Mouse (Mus musculus) lung, postnatal 36 days (tissue): ENCODE measurements at regions not wholly inside any gene's neighbourhood (a gene's known extent, or its start where the extent isn't known, plus 50 kb on each side); places are given as distances from the start of the nearest gene placed in this dataset.

ENCODE experiments used
- DNase-seq: peaks from one replicate; pipeline ENCODE4 v3.0.0; 2022; ENCODE audit warnings: mixed read lengths

DNA sequence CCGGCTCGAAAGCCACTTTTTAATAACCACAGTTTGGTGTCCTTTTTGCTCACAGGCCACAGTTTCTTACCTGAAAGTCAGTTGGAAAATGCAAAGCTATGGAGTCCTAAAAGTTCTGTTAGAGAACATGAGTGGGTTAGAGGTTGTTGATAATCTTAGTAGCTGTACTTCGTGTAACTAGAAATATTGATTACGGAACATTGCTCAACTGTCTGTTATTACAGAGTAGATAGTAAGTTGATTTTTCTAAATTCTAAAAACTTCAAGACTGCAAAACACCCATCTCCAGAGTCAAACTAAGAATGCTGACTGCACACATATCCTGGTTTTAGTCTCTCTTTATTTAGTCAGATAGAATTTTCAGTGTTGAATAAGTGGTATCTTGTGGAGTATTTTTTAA lies 111.0 kb downstream of the Slc38a4 start:
- DNase-seq, result no peak

DNA sequence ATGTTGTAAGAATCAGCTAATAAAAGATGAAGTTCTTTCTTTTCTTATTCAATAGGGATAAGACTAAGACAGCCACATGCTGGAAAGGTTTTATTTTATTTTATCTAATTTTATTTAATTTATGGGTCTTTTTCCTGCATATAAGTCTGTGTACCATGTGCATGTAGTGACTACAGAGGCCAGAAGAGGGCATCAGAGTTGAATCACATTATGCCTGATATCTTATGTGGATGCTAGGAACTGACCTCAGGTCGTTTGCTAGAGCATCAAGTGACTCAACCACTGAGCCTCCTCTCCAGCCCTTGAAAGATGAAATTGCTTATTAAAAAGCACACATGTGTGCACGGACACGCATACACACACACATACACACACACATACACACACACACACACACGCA lies 113.1 kb downstream of the Slc38a4 start:
- peak; percentile 11 for DNase-seq

DNA sequence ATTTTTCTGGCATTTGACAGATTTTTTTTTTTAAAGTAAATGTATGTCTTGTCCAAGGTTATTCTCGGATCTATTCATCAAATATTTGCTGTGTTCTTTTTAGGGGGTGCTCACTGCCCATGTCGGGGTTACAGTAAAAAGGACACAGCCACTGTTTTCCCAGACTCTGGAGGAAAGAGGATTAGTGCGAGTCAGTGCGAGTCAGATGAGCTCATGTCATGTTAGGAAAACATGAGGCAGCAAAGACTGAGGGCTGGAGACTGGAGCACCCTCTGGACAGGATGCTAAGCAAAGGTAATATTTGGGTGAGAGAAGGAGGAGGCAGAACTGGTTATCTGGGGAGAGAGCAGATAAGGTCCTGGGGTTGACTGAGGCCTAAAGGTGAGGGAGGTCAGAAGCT lies 117.3 kb downstream of the Slc38a4 start:
- no peak for DNase-seq

DNA sequence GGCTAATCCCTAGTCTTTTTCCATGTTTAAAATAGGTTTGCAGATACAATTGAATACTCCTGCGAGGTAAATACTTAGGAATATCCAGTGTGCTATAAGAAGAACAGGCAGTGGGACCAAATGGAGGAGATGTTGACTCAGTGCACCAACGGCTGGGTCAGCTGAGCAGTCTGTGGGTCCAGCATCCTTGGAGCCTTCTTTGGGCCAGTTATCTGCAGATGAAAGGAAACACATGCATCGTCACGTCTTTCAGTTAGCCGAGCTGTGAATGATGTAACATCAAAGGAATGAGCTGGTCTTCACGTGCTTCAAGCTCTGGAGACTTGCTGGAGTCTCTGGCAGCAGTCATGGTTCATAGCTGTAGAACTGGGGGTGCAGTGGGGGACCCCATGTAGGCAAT lies 118.1 kb downstream of the Slc38a4 start:
- no peak for DNase-seq

DNA sequence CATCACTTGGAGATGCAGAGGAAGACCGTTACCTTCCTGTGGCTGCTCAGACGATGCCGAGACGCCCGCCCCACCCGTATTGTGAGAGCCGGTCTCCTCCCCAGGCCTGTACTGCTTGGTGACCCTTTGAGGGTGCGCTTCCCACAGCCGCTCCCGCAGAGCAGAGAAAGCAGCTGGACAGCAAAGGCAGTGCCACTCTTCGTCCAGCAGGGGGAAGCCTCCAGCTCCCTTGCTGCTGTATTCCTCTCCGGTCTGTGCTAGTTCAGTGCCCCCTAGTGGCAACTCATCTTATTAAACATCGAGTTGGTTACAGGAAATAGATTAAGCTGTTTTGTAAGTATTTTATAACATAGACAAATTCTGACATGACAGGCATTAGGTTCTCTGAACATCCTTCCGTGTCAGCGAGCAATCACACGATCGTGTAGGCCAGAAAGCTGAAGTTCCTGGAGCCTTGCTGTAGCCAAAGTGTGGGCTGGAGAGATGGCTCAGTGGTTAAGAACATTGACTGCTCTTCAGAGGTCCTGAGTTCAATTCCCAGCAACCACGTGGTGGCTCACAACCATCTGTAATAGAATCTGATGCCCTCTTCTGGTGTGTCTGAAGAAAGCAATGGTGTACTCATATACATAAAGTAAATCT lies 118.9 kb downstream of the Slc38a4 start:
- peak; percentile 96 for DNase-seq

DNA sequence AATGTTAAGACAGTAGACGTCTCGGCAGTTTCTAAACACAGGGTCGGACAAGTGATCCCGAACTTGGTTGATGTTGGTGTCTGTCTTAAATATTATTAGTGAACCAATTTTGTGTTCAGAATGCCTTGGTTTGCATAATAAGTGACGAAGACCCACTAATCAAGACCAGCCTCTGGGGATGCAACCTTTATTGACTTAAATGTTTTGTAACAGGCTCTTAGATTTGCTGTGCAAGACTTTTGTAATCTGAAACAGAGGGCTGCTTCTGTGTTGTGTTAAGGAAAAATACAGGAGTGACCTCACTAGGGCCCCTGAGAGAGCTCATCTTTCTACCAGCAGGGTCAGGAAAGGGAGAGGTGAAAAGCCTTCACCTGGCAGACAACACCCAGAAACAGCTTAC lies 119.5 kb downstream of the Slc38a4 start:
- DNase-seq, result no peak

DNA sequence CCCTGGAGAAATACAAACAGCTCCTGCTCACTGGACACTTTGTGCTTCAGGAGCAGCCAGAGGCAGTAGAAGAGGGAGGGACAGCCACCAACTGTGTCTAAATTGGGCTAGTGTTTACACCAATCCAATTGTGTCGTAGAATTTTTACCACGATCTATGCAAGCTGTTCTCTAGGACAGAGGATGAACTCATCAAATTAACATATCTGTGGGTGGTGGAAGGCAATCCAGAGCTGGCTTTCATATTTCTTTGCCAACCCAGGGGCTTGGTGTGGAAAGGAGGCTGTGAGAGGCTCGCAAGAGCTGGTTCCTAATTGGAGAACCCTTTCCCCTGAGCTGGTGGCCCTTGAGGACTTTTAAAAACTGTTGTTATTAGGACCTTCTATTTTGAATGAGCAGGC lies 122.3 kb downstream of the Slc38a4 start:
- no peak for DNase-seq

DNA sequence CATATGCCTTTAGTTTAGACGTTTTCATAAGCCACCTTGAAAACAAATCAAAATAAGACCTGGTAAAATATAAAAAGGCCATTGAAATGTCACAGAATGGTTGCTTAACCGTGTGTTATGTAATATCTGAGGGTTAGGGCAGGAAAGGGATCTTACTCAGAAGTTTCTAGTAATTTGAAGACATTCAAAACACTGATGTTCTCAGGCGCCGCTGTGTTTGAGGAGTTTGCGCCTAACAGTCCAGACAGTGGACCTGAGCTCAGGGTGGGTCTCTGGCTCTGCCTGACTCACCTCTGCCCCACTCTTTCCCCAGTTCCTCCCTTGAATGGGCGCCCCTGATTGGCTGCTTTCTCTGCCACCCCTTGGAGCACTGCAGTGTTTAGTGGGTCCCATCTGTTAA lies 125.2 kb downstream of the Slc38a4 start:
- peak; percentile 15 for DNase-seq

DNA sequence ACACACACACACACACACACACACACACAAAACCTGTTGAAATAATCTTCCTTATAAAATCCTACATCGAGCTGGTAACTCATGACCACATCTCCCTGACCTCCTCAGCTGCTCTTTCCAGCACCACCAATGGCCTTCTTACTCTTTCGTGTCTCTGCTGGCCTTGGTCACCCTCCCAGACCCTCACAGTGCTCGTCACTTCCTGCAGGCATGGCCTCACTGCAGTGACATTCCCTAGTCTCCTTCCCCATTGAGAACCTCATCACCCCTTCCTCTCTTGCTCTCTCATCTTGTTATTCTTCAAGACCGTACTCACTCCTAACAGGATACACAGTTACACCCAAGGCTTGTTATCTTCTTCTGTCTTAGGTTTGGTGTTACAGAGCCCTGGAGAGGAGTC lies 126.0 kb downstream of the Slc38a4 start:
- no peak for DNase-seq

DNA sequence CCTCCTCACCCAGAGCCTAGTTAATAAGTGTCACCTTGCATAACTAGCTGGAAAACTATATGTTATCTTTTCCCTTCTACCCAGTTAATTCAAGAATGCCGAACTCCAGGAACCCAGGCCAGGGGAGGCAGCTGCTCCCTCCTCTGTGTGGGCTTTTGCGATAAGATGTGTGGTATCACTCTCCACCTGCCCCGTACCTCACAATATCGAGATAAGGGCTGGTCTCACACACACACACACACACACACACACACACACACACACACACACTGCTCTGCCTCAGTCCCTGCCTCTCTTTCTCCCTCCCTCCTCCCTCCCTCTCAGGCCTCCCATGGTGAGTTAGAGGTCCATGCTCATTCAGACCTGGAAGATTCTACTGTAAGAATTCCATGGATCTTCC lies 127.1 kb downstream of the Slc38a4 start:
- DNase-seq, result no peak

DNA sequence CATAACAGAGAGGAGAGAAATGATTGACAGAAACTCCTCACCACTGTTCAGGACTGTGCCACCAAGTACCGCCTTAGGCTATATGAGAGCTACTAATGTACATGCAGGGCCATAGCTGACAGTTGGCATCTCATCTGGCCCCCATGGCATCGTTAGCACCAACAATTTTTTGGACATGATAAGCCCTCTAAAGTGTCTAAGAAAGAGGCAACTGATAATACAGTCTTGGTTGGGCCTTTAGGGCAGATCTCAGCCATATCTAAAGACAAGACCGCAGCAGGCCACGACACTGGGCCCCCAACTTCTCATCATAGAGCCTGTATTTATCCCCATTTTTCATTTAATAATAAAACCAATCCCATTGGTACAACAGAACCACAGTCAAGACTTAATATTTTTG lies 128.1 kb downstream of the Slc38a4 start:
- DNase-seq, result no peak

DNA sequence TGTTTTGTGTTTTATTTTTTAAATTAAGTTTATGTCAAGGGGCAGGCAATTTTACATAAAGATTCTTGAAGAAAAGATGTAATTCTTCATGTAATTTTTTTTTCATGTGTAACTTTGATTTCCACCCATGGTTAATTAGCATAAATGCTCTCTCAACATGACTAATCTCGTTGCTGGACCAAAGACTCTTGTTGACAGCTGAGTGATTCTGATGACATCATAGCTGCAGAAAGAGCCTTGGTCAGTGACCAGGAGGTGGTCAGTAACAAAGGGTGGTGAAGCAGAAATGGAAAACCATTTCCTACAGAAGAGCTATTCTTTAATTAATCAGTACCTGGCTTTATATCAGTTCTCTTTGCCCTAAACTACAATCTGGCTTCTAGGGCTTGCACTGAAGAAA lies 129.1 kb downstream of the Slc38a4 start:
- DNase-seq, result no peak

DNA sequence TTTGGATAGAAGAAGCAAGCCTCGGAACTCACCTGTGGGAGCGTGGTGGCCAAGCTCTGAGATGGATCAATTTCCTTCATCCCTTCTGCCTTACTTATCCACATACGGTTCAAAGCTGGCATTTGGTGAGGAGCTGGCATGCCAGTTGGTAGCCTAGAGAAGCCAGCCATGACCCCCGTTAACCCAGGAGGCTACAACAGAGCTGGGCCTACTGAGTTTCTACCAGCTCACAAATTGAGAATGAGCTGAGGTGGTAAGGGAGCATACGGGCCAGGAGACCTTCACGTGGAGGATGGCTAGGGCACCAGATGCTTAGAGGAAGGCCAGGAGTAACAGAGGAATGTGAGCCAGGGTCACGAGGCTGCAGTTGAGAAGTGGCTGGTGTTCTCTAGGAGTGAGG lies 139.2 kb downstream of the Slc38a4 start:
- DNase-seq, result no peak

DNA sequence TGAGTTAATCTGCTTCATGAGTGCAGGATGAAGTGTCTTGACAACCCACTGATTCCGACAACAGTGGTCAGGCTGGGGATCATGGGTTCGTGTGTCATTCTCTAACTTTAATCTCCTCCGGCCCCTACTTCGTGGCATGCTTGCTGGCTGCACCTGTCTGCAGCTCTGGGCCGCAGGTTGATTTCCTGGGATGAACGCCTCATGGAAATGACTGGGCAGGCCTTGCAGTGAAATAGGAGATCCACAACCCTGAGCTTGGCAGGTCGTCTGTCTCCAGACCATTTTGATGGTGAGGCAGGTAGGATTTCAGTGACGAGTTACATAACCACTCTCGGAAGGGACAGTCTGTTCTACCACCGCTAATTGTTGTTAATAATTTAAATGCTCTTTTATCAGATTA lies 140.2 kb downstream of the Slc38a4 start:
- DNase-seq, result no peak

DNA sequence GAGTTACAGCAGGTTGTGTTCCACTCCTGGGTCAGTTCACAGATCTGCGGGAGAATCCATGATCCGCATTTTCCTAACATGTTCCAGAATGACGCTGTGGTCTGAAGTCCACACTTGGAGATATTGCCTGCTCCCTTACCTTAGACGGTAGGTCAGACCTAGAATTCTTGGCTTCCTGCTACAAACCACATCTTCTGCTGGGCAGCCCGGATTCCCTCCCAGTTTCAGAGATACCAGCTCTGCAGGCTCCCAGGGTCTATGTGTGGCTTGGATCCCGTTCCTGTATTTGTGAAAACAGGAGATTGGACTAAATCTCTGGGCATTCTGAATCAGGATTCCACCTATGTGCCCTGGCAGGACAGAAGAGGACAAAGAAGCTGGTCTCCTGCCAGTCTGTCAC lies 140.8 kb downstream of the Slc38a4 start:
- DNase-seq, result no peak

DNA sequence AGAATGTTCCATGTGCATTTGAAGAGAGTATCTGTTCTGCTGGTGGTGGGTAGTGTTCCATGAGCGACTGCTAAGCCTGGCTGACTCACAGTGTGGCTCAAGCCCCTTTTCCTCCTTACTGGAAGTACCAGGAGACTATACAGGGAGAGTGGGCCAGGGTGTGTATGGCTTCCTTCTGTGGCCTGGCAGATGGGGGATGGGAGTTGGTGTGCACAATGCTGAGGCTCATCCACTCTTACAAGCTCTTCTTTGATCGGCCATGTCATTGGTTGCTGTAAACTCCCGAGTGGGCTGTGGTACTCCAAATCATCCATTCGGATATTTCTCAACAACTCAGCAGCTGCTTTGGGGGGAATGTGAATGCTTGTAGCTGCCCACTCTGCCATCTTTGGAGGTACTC lies 150.2 kb downstream of the Slc38a4 start:
- DNase-seq, result no peak

DNA sequence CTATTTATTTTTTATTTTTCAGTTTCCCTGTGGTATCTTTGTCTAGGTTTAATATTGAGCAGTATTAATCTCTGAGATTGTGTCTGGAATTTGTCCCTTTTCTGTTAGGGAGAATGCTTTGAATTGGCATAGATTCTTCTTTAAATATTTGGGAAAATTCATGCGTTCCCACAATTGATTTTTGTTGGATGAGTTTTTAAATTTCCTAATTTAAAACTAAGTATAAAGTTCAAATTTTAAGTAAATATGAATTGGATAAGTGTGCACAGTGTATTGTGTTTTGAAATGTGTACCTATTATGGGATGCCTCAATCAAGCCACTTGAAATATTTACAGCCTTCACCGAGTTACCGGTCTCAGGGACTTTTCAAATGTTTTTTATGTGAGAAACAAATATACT lies 152.3 kb downstream of the Slc38a4 start:
- no peak for DNase-seq

DNA sequence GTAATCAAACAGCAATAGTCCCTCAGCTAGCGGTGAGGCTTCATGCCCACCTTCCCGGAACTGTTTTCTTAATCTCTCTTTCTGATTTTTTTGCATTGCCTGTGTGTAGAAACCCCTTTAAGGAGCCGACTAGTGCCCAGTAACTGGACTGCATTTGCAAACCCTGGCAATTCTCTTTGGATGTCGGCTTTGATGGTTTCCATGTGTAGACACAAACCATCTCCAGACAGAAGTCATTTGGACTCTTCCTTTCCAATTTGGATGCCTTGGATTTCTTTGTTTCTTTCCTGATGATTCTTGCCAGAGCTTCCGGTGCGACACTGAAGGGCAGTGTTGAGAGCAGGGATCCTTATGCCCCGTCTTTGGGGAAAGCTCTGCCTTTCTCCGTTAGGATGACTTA lies 153.0 kb downstream of the Slc38a4 start:
- DNase-seq, result no peak

DNA sequence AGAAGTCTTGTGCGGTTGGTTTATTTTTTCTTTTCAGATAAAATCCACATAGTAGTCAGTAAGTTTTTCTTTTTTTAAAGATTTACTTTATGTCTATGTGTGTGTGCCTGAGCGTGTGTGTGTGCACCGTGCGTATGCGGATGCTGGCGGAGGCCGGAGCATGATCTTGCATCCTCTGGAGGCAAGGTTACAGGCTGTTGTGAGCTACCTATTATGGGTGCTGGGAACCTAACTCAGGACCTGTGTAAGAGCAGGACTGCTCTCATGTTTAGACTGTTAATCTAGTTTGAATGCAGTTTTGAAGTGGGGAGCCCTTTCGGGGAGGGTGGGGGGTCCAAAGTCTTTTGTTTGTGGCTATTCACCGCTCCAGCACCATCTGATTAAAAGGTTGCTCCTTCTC lies 154.1 kb downstream of the Slc38a4 start:
- no peak for DNase-seq

DNA sequence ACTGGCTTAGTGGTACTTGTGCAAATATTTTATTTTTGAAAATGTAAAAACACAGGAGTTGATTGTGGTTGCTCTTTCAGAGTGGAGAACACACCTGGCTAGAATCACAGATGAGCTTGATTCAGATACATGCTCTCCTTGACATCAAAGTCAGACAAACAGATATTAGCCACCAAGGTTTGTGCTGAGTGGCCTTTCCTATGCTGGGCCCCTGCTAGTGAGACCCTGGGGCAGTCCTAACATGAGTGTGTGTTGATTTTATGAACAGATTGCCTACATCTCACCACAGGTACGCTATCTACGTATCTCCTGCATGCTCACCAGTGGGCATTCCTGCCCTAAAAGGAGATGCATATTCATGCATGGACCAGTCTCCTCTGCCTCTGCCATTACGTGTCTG lies 157.5 kb downstream of the Slc38a4 start:
- no peak for DNase-seq

DNA sequence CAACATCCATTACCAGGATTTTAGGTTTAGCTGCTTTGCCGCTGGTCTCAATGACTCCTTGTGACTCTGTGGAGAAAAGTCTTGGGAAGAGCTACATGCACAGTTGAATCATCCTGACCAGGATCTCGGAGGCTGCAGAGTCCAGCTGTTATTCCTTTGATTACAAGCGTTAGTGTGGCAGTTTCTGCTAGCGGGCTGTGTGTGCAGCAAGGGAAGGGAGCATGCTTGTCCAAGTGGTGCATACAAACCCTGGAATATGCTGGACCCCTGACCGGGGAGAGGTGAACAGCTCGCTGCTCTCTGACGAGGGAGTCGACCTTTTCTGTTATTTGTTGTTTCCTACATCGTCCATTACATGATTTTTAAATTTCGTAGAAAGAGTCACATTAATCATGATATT lies 170.9 kb downstream of the Slc38a4 start:
- DNase-seq, result no peak

DNA sequence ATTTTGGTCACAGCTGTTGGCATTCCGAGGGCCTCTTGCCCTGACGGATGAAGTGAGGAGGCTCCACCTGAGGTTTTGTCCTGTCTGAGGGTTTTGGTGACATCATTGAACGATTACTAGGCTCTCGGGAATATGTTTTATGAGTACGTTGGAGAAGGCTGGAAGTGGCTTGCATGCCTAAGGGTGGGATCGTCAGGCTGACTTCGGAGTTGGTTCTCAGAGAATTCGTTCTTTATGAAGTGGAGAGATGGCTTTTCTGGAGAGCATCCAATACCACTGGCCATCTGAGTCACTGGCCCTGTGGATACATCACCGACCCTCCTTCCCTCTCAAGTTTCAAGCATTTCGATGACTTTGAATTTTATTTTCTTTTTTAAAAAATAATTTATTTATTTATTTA lies 172.0 kb downstream of the Slc38a4 start:
- no peak for DNase-seq

DNA sequence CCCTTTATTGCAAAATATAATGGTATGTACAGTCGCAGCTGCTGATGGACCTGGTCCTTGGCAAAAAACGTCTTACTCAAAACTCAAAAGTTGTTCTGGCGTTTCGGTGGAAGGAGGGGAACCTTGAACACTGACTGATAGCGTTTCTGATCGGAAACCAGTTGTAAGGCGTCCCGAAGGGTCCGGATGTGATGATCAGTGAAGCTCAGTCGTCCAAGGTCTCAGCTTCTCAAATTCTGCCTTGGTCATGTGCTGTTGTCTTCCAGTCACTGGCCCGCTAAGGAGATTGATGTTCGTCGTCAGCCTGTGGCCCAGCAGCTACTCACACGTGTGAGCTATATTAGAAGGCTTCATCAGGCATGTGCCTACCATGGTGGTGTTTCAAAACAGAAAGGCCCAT lies 173.5 kb downstream of the Slc38a4 start:
- DNase-seq, result no peak

DNA sequence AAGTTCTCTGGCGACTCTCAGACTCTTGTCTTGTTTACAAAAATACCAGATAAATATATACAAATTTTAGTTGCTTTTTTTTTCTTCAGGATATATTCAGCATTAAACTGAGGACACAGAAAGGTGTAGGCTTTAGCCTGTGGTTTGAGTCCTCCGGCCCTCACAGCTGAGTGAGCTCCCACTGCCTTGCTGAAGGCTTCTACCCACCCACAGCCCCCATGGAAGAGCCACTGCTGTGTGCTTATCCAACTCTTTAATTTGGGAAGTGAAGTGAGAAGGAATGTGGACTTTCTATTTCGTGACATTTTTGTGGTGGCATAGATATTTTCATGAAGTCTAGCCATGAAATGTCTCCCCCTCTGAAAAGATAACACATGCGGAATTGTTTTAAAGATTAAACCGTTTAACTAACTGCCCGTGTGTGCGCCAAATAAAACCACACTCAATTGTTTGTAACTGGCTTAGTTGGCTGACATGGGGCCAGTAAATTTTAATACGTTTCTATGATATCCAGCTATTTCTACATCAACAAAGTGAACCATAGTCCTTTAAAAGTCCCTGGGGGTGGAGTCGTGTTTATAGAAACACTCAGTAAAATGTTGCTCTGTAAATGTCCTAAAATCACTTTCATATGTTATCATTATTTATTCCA lies 174.1 kb downstream of the Slc38a4 start:
- DNase-seq, result no peak

DNA sequence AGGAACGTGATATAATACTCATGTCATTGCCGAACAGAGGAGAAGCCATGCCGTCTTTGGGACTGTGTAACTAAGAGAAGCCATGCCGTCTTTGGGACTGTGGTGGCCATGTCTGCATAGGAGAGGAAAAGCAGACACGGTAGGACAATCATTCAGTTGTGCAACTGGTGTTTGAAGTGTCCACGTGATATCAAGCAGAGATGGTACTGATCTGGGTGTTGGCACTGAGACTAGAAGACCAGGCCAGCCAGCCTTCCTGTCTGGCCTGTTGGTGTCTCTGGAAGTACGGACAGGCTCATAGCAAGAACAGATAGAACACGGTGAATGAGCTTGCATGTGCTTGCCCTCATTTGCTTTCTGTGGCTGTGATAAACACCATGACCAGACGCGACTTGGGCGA lies 175.7 kb downstream of the Slc38a4 start:
- no peak for DNase-seq
